30 mouse cellular contexts compared by ENCODE assay signal in genomic region chr2:16310387-16310786, GRCm38 (mm10). TPM values are rescaled to one million over a fixed set of nuclear protein-coding genes. Genes with fewer than 3 reads are reported as not detected.
A peak's percentile ranks its signal among the peaks of the same experiment; 100 is the strongest.
DNase-seq lines count a peak whose midpoint lies in the region; ATAC-seq lines count a peak whose summit lies in the region.
"Had no signal": no experiment of that assay in that cellular context is flagged by ENCODE, and none has a peak within 500 bp of the region (broad histone marks: within the 10 kb centered on the region; RNA-seq: fewer than 3 reads in every experiment).

No protein-coding gene starts in this region.

- no peaks in the 10 kb centered on the region for H3K9me3 ChIP-seq in hindbrain, embryonic 11.5 days (ENCODE audit: control insufficient read depth, low read length)
- H3K9me3 ChIP-seq in hindbrain, embryonic 10.5 days = no peaks in the 10 kb centered on the region
- no peaks in the 10 kb centered on the region for H3K9me3 ChIP-seq in forebrain, embryonic 16.5 days (ENCODE audit: control insufficient read depth, low read length)
- no peaks in the 10 kb centered on the region for H3K9me3 ChIP-seq in midbrain, embryonic 16.5 days (replicated peaks; ENCODE audit: control insufficient read depth, low read length, poor library complexity, severe bottlenecking)
- H3K9me3 ChIP-seq in embryonic facial prominence, embryonic 10.5 days = no peaks in the 10 kb centered on the region
- H3K9me3 ChIP-seq: G1E; limb, embryonic 15.5 days; liver, embryonic 13.5 days; megakaryocyte, embryonic 14.5 days; neural tube, embryonic 15.5 days had no signal

- no peak overlapping the region for H3K9ac ChIP-seq in hindbrain, embryonic 11.5 days (ENCODE audit: low read depth, low read length)
- no peak overlapping the region for H3K9ac ChIP-seq in forebrain, embryonic 16.5 days (replicated peaks; ENCODE audit: low read depth, low read length)
- H3K9ac ChIP-seq in midbrain, embryonic 16.5 days (ENCODE audit: low read depth, low read length) = no peak overlapping the region
- H3K9ac ChIP-seq: hindbrain, embryonic 14.5 days; limb, embryonic 15.5 days; liver, embryonic 13.5 days; neural tube, embryonic 15.5 days had no signal

- no peaks in the 10 kb centered on the region for H3K36me3 ChIP-seq in hindbrain, embryonic 11.5 days (ENCODE audit: control insufficient read depth, insufficient read depth, low read length)
- no peaks in the 10 kb centered on the region for H3K36me3 ChIP-seq in hindbrain, embryonic 10.5 days
- no peaks in the 10 kb centered on the region for H3K36me3 ChIP-seq in forebrain, embryonic 16.5 days (ENCODE audit: control insufficient read depth, insufficient read depth)
- no peaks in the 10 kb centered on the region for H3K36me3 ChIP-seq in midbrain, embryonic 16.5 days (ENCODE audit: control insufficient read depth, insufficient read depth, low read length)
- H3K36me3 ChIP-seq in embryonic facial prominence, embryonic 10.5 days (replicated peaks) = no peaks in the 10 kb centered on the region
- H3K36me3 ChIP-seq: G1E; limb, embryonic 15.5 days; liver, embryonic 13.5 days; neural tube, embryonic 15.5 days had no signal

- WGBS in hindbrain, embryonic 11.5 days = 30% methylated on average over 2 of the region's 2 CpGs
- 26% methylated on average over 2 of the region's 2 CpGs for WGBS in hindbrain, embryonic 10.5 days
- 2% methylated on average over 2 of the region's 2 CpGs for WGBS in forebrain, embryonic 16.5 days
- WGBS in midbrain, embryonic 16.5 days = 5% methylated on average over 2 of the region's 2 CpGs
- 29% methylated on average over 2 of the region's 2 CpGs for WGBS in embryonic facial prominence, embryonic 10.5 days

- H3K4me2 ChIP-seq in hindbrain, embryonic 11.5 days (replicated peaks; ENCODE audit: low read depth, low read length) = no peak overlapping the region
- no peak overlapping the region for H3K4me2 ChIP-seq in forebrain, embryonic 16.5 days (ENCODE audit: low read length)
- no peak overlapping the region for H3K4me2 ChIP-seq in midbrain, embryonic 16.5 days (ENCODE audit: low read length)
- H3K4me2 ChIP-seq: hindbrain, embryonic 14.5 days; limb, embryonic 15.5 days; liver, embryonic 13.5 days; neural tube, embryonic 15.5 days had no signal

- ATAC-seq in hindbrain, embryonic 11.5 days (ENCODE audit: low FRiP score) = peak; percentile 59; the same call in 1 of the 2 replicates
- ATAC-seq in forebrain, embryonic 16.5 days = peak; percentile 67
- peak; percentile 62 for ATAC-seq in midbrain, embryonic 16.5 days
- ATAC-seq: intestine, postnatal 0 days; lung, postnatal 0 days; Patski had no signal

- no peak overlapping the region for H3K4me3 ChIP-seq in hindbrain, embryonic 11.5 days (ENCODE audit: low read depth, low read length)
- no peak overlapping the region for H3K4me3 ChIP-seq in hindbrain, embryonic 10.5 days
- H3K4me3 ChIP-seq in forebrain, embryonic 16.5 days (replicated peaks; ENCODE audit: low read length) = no peak overlapping the region
- no peak overlapping the region for H3K4me3 ChIP-seq in midbrain, embryonic 16.5 days (ENCODE audit: low read depth, low read length)
- no peak overlapping the region for H3K4me3 ChIP-seq in embryonic facial prominence, embryonic 10.5 days
- H3K4me3 ChIP-seq: limb, embryonic 15.5 days; liver, embryonic 13.5 days; megakaryocyte, embryonic 14.5 days; neural tube, embryonic 15.5 days had no signal

- H3K27me3 ChIP-seq in hindbrain, embryonic 11.5 days (ENCODE audit: control insufficient read depth, insufficient read depth, low read length) = no peaks in the 10 kb centered on the region
- no peaks in the 10 kb centered on the region for H3K27me3 ChIP-seq in hindbrain, embryonic 10.5 days (ENCODE audit: insufficient read depth, poor library complexity, severe bottlenecking)
- no peaks in the 10 kb centered on the region for H3K27me3 ChIP-seq in forebrain, embryonic 16.5 days (replicated peaks; ENCODE audit: control insufficient read depth, insufficient read depth, low read length)
- H3K27me3 ChIP-seq in midbrain, embryonic 16.5 days (ENCODE audit: control insufficient read depth, insufficient read depth, low read depth, low read length) = no peaks in the 10 kb centered on the region
- no peaks in the 10 kb centered on the region for H3K27me3 ChIP-seq in embryonic facial prominence, embryonic 10.5 days (replicated peaks; ENCODE audit: low read depth, poor library complexity, severe bottlenecking)
- H3K27me3 ChIP-seq: limb, embryonic 15.5 days; liver, embryonic 13.5 days; megakaryocyte, embryonic 14.5 days; neural tube, embryonic 15.5 days had no signal

- H3K4me1 ChIP-seq in hindbrain, embryonic 11.5 days (replicated peaks; ENCODE audit: control insufficient read depth, insufficient read depth, low read length) = no peaks in the 10 kb centered on the region
- H3K4me1 ChIP-seq in hindbrain, embryonic 10.5 days (replicated peaks) = no peaks in the 10 kb centered on the region
- peaks cover 3% of the 10 kb centered on the region; the same call in 1 of the 2 replicates for H3K4me1 ChIP-seq in forebrain, embryonic 16.5 days (replicated peaks; ENCODE audit: control insufficient read depth, insufficient read depth, low read length)
- H3K4me1 ChIP-seq in midbrain, embryonic 16.5 days (ENCODE audit: control insufficient read depth, insufficient read depth, low read length) = no peaks in the 10 kb centered on the region
- no peaks in the 10 kb centered on the region for H3K4me1 ChIP-seq in embryonic facial prominence, embryonic 10.5 days
- H3K4me1 ChIP-seq: limb, embryonic 15.5 days; liver, embryonic 13.5 days; megakaryocyte, embryonic 14.5 days; neural tube, embryonic 15.5 days had no signal

- no peak for DNase-seq in hindbrain, embryonic 11.5 days (ENCODE audit: low spot score)
- DNase-seq in hindbrain, embryonic 10.5 days (ENCODE audit: low spot score) = no peak
- peak; percentile 3 for DNase-seq in retina, postnatal 1 day
- no peak for DNase-seq in retina, embryonic 14.5 days (ENCODE audit: low spot score)
- no peak for DNase-seq in cerebellum, adult 11 months
- no peak for DNase-seq in embryonic facial prominence, embryonic 10.5 days (ENCODE audit: low spot score)
- DNase-seq: adrenal gland, postnatal 25 days; cerebellum, adult 8-10 months; cerebellum, postnatal 25 days; gastrocnemius, postnatal 14 days; heart, postnatal 14 days; kidney, postnatal 4 days; left cerebral cortex, postnatal 4 days; liver, embryonic 13.5 days; lung, adult 18-20 months; lung, postnatal 4 days; right cerebral cortex, postnatal 4 days; thymus, adult 18-20 months; thymus, postnatal 36 days had no signal

- no peak overlapping the region for H3K27ac ChIP-seq in hindbrain, embryonic 11.5 days (ENCODE audit: low read depth, low read length)
- H3K27ac ChIP-seq in hindbrain, embryonic 10.5 days = no peak overlapping the region
- no peak overlapping the region for H3K27ac ChIP-seq in forebrain, embryonic 16.5 days (ENCODE audit: low read length)
- H3K27ac ChIP-seq in midbrain, embryonic 16.5 days (ENCODE audit: low read length) = no peak overlapping the region
- no peak overlapping the region for H3K27ac ChIP-seq in embryonic facial prominence, embryonic 10.5 days (replicated peaks)
- H3K27ac ChIP-seq: hindbrain, embryonic 14.5 days; limb, embryonic 15.5 days; liver, embryonic 13.5 days; neural tube, embryonic 15.5 days; stomach, postnatal 0 days had no signal

RNA-seq across cellular contexts. Expression of gene Plxdc2, which starts 45.7 kb away (rescaled TPM):
- polyA plus RNA-seq in hindbrain, embryonic 11.5 days (2014; fragmentation: Nextera tagmentation; extraction: Ambion mirVana) = 14.3 and 19.7 TPM in 2 replicates
- polyA plus RNA-seq in hindbrain, embryonic 10.5 days (2016; fragmentation: Nextera tagmentation; extraction: Ambion mirVana) = 13.4 and 14.5 TPM in 2 replicates
- polyA plus RNA-seq in forebrain, embryonic 16.5 days (2015; fragmentation: Nextera tagmentation; extraction: Ambion mirVana) = 11.6 and 12.5 TPM in 2 replicates
- polyA plus RNA-seq in midbrain, embryonic 16.5 days (2015; fragmentation: Nextera tagmentation; extraction: Ambion mirVana) = 20.3 and 23.5 TPM in 2 replicates
- 16.8 and 20.0 TPM in 2 replicates for polyA plus RNA-seq in embryonic facial prominence, embryonic 10.5 days (2016; fragmentation: Nextera tagmentation; extraction: Ambion mirVana)
- polyA plus RNA-seq: G1E had no signal
